Mouse (Mus musculus) gastrocnemius, postnatal 10 days (tissue): ENCODE data around the gene Wipi2. TPM values are rescaled to one million over a fixed set of nuclear protein-coding genes. Genes with fewer than 3 reads are reported as not detected.

Experiments
- DNase-seq: peaks from one replicate; pipeline ENCODE4 v3.0.0; 2021; ENCODE audit warnings: mixed read lengths
- total RNA-seq, 2 experiments: library from RNA; stranded (reverse); gene quantifications; 2 replicates each; pipeline ENCODE4 v1.2.3; 2021

The Wipi2 gene
- total RNA-seq, 2 experiments from 2014 or later = 29.2 to 33.6 TPM

GRCm38 (mm10) chr5:142692971-142693737, 65.7 kb downstream of the Wipi2 start:
- DNase-seq = no peak

- no peak for DNase-seq
These were observed 66.4 kb downstream of the Wipi2 start for GRCm38 (mm10) chr5:142693738-142694430.

- peak; percentile 55 for DNase-seq
These were observed 67.3 kb downstream of the Wipi2 start for GRCm38 (mm10) chr5:142694627-142695340.

GRCm38 (mm10) chr5:142696258-142696657, 68.8 kb downstream of the Wipi2 start:
- DNase-seq = no peak

GRCm38 (mm10) chr5:142696865-142697264, 69.4 kb downstream of the Wipi2 start:
- no peak for DNase-seq

- no peak for DNase-seq
These were observed 70.2 kb downstream of the Wipi2 start for GRCm38 (mm10) chr5:142697742-142698141.

GRCm38 (mm10) chr5:142700842-142701589, 73.5 kb downstream of the Wipi2 start:
- DNase-seq = no peak

- DNase-seq = peak; percentile 52
These were observed 74.4 kb downstream of the Wipi2 start for GRCm38 (mm10) chr5:142701651-142702510.

GRCm38 (mm10) chr5:142702511-142703138, 75.1 kb downstream of the Wipi2 start:
- no peak for DNase-seq

- no peak for DNase-seq
These were observed 76.1 kb downstream of the Wipi2 start for GRCm38 (mm10) chr5:142703569-142703968.

GRCm38 (mm10) chr5:142707709-142708108, 80.2 kb downstream of the Wipi2 start:
- no peak for DNase-seq

- DNase-seq = no peak
These were observed 81.9 kb downstream of the Wipi2 start for GRCm38 (mm10) chr5:142709436-142709835.

- no peak for DNase-seq
These were observed 84.9 kb downstream of the Wipi2 start for GRCm38 (mm10) chr5:142712373-142712772.

GRCm38 (mm10) chr5:142713966-142714365, 86.5 kb downstream of the Wipi2 start:
- DNase-seq = no peak

GRCm38 (mm10) chr5:142715059-142715458, 87.6 kb downstream of the Wipi2 start:
- DNase-seq = no peak

- DNase-seq = no peak
These were observed 88.6 kb downstream of the Wipi2 start for GRCm38 (mm10) chr5:142716056-142716455.

GRCm38 (mm10) chr5:142718037-142718436, 90.5 kb downstream of the Wipi2 start:
- DNase-seq = peak; percentile 92

- DNase-seq = no peak
These were observed 91.0 kb downstream of the Wipi2 start for GRCm38 (mm10) chr5:142718486-142718885.

GRCm38 (mm10) chr5:142719897-142720296, 92.4 kb downstream of the Wipi2 start:
- no peak for DNase-seq
